Mouse (Mus musculus) megakaryocyte-erythroid progenitor cell, adult 5 weeks (primary cell): ENCODE results near the gene Svop. TPM values are rescaled to one million over a fixed set of nuclear protein-coding genes. Genes with fewer than 3 reads are reported as not detected.

Experiments used
- polyA plus RNA-seq: library from polyadenylated mRNA; stranded (reverse); fragments of >175 nt; gene quantifications from 2 replicates; pipeline ENCODE4 v1.2.3, GENCODE M21; 2012

The Svop gene
- not detected in 2 replicates for polyA plus RNA-seq

GRCm38 (mm10) chr5:114091057-114091807 lies at the start of gene Svop:
Gene Svop (minus strand): TSS chr5:114091570.

GRCm38 (mm10) chr5:114130211-114130605 lies 38.8 kb upstream of the Svop start, which contains the start of gene Ung:
Gene Ung (plus strand): TSS chr5:114130386.

GRCm38 (mm10) chr5:114127374-114128349 lies 36.3 kb upstream of the Svop start, which contains the start of gene Alkbh2:
Gene Alkbh2 (minus strand): TSS chr5:114128218.

GRCm38 (mm10) chr5:114065161-114065560 lies 26.2 kb downstream of the Svop start, which contains the start of gene Usp30:
Gene Usp30 (plus strand): TSS chr5:114065461.

GRCm38 (mm10) chr5:114003542-114003941 lies 87.8 kb downstream of the Svop start, which contains the start of gene Dao:
Gene Dao (plus strand): TSS chr5:114003703.

DNA sequence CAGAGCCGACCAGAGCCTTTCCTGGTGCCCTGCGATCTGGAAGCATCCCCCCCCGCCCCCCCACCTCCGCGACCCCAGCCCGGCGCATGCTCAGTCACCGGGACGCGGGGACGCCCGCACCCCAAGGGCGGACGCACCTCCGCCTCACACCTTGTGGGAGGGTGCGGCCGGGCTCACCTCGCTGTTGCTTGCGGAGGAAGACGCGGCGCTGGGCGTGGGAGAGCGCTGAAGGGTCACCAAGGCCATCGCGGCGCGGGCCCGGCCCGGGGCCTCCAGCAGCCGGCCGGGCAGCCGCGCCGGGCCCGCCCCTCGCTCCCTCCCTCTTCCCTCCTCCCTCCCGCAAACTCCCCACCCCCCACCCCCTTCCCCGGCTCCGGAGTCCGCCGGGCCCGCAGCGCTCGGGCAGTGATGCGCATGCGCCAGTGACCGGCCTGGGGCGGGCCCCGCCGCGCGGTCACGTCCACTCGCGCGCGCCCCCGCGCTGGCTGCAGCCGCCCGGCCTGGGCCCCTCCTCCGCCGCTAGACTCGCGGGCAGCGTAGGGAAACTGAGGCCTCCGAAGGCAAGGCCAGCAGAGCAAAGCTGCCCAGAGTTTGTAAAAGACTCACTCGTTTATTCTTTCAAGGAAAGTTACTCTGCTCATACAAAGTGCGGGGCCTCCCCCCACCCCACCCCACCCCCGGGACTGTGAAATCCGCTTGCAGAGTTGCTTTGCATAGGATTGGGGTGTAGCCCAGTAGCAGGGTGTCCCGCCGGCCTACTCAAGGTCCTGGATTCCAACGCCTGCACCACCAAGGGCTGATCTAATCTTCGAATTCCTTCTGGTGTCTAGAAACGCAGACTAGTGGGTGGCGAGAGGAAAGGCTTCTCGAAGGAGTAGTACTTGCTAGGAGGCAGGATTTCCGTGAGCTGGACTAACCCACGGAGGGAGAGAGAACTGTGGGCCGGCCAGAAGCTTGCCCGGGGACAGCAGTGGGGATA lies 97.6 kb downstream of the Svop start, which contains the start of gene Ssh1:
Gene Ssh1 (minus strand): TSS at position 408 of the 979 bp plus-strand sequence.

Other genes starting within 250 kb of the Svop start
- gene Coro1c, start 182.8 kb downstream of the Svop start, polyA plus RNA-seq, result 39.9 and 42.0 TPM in 2 replicates
- 10.6 and 13.3 TPM in 2 replicates for gene Ssh1, start 97.7 kb downstream of the Svop start, polyA plus RNA-seq
- gene Dao, start 87.9 kb downstream of the Svop start, polyA plus RNA-seq, result not detected in 2 replicates
- gene Usp30, start 26.1 kb downstream of the Svop start, polyA plus RNA-seq, result 7.3 and 8.9 TPM in 2 replicates
- gene Alkbh2, start 36.6 kb upstream of the Svop start, polyA plus RNA-seq, result 26.0 and 27.6 TPM in 2 replicates
- 79.8 and 88.8 TPM in 2 replicates for gene Ung, start 38.8 kb upstream of the Svop start, polyA plus RNA-seq
- 1.2 and 1.5 TPM in 2 replicates for gene Acacb, start 55.0 kb upstream of the Svop start, polyA plus RNA-seq
- 0.17 TPM in 2 replicates for gene Foxn4, start 182.2 kb upstream of the Svop start, polyA plus RNA-seq
- gene Myo1h, start 197.6 kb upstream of the Svop start, polyA plus RNA-seq, result 0.17 and 0.41 TPM in 2 replicates